Mouse (Mus musculus): Measurements from ENCODE around the gene Dennd6b.
A peak's percentile ranks its signal among the peaks of the same experiment; 100 is the strongest.

- TF ChIP-seq MEF2A (IDR thresholded peaks at IDR 0.05; ENCODE audit: borderline replicate concordance, low read depth, low read length) (no peak), NELFE (IDR thresholded peaks at IDR 0.05; ENCODE audit: low read depth, low read length) (no peak), ELF1 (IDR thresholded peaks at IDR 0.05; ENCODE audit: low read depth, low read length) (no peak), MYC (IDR thresholded peaks at IDR 0.05; ENCODE audit: low read depth, low read length) (0 out of 2 replicates have a peak, but pooled peaks have one; percentile 14), CTCF (conservative IDR thresholded peaks at IDR 0.05 in 1 of 2, IDR thresholded peaks at IDR 0.05 in 1 of 2; ENCODE audit: low read depth in 2 of 2, low read length in 2 of 2) (peak in 1 of 2 experiments; percentile 61; a peak in 2 of 4 replicates), HCFC1 (IDR thresholded peaks at IDR 0.05; ENCODE audit: low read depth, low read length) (no peak), TBP (conservative IDR thresholded peaks at IDR 0.05; ENCODE audit: low read depth, low read length) (no peak), MAX (IDR thresholded peaks at IDR 0.05; ENCODE audit: low read length) (no peak)
Measured at GRCm38 (mm10) chr15:89241025-89241424, 44.7 kb upstream of the Dennd6b start.

All from CH12.LX (cell line).